Mouse (Mus musculus): ENCODE data around the gene Pde10a. TPM values are rescaled to one million over a fixed set of nuclear protein-coding genes. Genes with fewer than 3 reads are reported as not detected.

Gene Pde10a
- total RNA-seq, 1 experiment from 2014 or later = 0.84 TPM

DNA sequence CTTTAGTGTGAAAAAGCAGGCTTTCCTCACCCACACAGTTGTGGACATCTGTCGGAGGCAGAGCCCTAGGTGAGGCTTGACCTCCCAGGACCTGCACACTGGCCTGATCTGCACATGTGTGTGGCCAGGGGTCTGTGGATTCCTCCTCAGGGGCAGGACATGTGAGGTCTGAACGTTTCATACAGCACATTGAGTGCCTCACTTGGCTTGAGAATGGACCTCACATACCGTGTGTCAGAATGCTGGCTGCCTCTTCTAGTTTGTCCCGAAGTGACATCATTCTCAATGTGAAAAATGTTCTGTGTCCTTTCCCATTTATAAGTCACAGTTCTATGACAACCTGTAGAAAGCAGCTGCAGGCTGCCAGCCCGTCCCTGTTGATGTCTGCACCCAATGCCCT lies 385.4 kb downstream of the Pde10a start:
- ATAC-seq (replicated peaks in 1 of 2; ENCODE audit: insufficient read depth in 1 of 2, low FRiP score in 2 of 2, low TSS enrichment in 1 of 2, low read depth in 1 of 2, poor library complexity in 2 of 2, severe bottlenecking in 2 of 2) = no peak

DNA sequence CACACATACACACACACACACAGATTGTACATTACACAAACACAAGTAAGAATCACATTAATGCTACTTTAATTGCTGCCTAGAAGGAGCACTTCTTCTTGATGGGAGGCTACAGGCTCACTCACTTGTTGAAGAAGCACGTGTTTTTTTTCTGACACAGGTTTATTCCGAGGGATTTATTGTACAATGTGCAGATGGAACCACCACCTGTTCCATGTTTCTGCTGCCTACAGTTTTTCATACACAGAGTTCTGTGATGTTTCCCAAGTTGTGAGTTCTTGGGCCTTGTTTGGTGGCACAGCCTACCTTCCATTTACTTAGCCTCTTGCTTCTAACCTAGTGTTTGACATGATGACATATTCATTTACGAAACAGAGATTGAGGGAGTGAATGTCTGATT lies 387.8 kb downstream of the Pde10a start:
- ATAC-seq (replicated peaks in 1 of 2; ENCODE audit: insufficient read depth in 1 of 2, low FRiP score in 2 of 2, low TSS enrichment in 1 of 2, low read depth in 1 of 2, poor library complexity in 2 of 2, severe bottlenecking in 2 of 2) = no peak

DNA sequence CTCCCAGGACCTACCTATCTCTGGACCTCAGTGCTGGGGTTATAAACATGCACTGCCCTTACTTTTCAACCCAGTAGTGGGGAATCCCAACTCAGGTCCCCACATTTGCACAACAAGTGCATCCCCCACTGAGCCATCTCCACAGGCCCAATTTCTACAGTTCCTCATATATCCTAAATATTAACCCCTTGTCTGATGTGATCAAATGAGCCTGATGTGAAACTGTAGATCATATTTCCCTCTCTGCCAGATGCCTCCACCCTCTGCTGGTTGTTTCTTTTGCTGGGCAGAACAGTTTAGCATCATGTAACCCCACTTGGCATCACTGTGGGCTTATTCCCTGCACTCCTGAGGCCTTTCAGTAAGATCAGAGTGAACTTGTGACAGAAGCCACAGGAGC lies 390.5 kb downstream of the Pde10a start:
- ATAC-seq (replicated peaks in 1 of 2; ENCODE audit: insufficient read depth in 1 of 2, low FRiP score in 2 of 2, low TSS enrichment in 1 of 2, low read depth in 1 of 2, poor library complexity in 2 of 2, severe bottlenecking in 2 of 2) = no peak

DNA sequence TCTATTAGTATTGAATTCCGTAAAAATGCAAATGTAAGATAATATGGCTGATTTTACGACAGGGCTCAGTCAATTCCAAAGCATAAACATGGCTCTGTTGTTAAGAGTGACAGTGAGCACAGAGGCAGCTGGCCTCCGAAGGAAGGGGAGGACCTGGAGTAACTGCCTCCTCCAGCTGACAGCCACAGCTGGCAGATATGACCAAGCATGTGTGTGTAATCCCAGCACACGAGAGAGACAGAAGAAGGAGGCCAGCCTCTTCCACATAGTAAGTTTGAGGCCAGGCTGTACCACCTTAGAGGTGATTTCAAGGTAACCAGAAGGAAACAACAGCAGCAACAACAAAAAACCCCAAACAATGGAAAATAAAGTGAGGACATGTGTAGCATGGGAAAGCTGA lies 397.9 kb downstream of the Pde10a start:
- no peak for ATAC-seq (replicated peaks in 1 of 2; ENCODE audit: insufficient read depth in 1 of 2, low FRiP score in 2 of 2, low TSS enrichment in 1 of 2, low read depth in 1 of 2, poor library complexity in 2 of 2, severe bottlenecking in 2 of 2)

DNA sequence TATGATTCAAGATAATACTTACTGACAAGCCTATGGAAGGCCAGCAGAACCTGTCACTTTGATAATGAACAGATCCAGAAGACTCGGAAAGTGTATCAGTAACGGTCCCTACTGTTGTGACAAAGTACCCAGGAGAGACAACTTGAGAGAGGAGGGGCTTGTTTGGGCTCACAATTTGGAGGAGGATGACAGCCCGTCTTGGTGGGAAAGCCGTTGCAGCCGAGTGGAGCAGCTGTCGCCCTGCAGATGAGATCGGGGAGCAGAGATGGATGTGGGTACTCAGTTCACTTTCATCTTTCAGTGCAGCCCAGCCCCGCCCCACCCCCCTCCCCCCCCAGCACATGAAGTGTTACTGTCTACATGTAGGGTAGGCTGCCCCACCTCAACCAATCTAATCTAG lies 398.6 kb downstream of the Pde10a start:
- ATAC-seq (replicated peaks in 1 of 2; ENCODE audit: insufficient read depth in 1 of 2, low FRiP score in 2 of 2, low TSS enrichment in 1 of 2, low read depth in 1 of 2, poor library complexity in 2 of 2, severe bottlenecking in 2 of 2) = no peak

DNA sequence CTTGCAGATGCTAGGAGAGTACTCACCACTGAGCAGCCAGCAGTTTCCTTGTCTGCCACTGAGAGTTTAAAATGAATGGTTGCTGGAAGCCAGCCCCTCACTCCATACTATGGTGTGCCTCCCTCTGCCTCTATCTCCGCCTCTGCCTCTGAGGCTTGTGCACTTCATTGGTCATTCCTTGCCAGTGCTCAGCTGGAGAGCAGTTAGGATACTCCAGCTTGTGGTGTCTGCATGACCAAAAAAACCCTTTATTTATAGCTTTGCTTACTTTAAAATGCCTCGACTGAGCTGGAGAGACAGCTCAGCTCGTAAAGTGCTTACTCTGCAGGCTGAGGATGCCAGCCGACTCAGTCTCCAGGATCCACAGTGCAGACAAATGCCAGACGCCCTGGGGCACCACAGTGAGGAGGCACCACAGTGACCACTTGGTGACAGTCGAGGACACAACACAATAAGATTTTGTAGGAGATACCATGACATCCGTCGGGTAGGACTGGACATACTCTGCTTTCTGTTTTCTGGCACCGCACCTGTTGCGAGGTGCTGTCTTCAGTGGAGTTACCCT lies 400.7 kb downstream of the Pde10a start:
- no peak for ATAC-seq (replicated peaks in 1 of 2; ENCODE audit: insufficient read depth in 1 of 2, low FRiP score in 2 of 2, low TSS enrichment in 1 of 2, low read depth in 1 of 2, poor library complexity in 2 of 2, severe bottlenecking in 2 of 2)

DNA sequence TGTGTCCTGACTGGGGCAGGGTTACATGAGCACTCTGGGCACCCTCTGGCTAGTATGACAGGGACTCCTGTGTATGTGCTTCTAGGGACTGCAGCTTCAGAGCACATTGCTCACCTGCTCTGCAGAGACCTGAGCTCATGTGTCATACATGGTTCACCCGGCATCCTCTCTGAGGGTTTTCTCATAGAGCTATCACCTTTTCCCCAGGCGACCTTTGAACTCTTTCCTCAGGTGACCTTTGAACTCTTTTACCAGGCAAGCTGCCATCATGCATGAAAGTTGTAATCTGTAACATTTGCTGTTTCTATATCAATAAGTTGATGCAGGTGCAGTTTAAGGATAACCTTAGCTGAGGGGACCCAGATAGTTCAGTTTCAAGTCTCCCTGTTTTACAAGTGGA lies 403.4 kb downstream of the Pde10a start:
- ATAC-seq (replicated peaks in 1 of 2; ENCODE audit: insufficient read depth in 1 of 2, low FRiP score in 2 of 2, low TSS enrichment in 1 of 2, low read depth in 1 of 2, poor library complexity in 2 of 2, severe bottlenecking in 2 of 2) = no peak

DNA sequence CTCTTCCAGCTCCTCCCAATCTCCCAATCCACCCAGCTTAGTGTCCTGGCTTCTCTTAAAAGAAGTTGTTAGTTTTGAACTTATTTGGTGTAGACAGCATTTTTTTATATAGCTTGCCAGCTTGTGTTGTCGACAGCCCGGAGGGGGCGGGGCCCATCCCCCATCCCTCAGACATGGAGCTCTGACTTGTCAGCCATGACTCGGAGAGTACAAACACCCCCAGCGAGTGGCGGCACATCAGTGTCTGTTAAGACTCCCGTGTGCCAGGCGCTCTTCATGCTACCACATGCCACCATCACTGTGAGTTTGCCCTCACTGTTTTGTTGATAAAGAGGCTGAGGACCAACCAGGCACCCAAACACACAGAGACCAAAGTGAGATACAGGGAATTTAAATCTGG lies 404.5 kb downstream of the Pde10a start:
- no peak for ATAC-seq (replicated peaks in 1 of 2; ENCODE audit: insufficient read depth in 1 of 2, low FRiP score in 2 of 2, low TSS enrichment in 1 of 2, low read depth in 1 of 2, poor library complexity in 2 of 2, severe bottlenecking in 2 of 2)

DNA sequence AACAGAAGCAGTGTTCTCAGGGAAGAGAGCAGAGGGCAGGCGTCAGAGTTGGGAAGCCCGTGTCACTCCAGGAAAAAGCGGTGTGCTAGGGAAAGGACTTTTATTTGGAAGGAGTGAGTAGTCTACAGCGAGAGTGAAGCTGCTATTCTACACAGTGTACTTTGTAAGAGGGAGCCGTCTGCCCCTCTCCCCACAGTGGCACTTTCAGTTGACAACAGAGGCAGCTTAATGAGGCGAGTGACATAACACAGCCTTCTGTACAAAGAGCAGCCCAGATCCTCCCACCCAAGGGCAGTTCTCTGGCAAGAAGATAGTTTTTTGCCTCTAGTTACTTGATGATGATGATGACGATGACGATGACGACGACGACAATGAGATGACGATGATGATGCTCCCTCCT lies 410.4 kb downstream of the Pde10a start:
- no peak for ATAC-seq (replicated peaks in 1 of 2; ENCODE audit: insufficient read depth in 1 of 2, low FRiP score in 2 of 2, low TSS enrichment in 1 of 2, low read depth in 1 of 2, poor library complexity in 2 of 2, severe bottlenecking in 2 of 2)

DNA sequence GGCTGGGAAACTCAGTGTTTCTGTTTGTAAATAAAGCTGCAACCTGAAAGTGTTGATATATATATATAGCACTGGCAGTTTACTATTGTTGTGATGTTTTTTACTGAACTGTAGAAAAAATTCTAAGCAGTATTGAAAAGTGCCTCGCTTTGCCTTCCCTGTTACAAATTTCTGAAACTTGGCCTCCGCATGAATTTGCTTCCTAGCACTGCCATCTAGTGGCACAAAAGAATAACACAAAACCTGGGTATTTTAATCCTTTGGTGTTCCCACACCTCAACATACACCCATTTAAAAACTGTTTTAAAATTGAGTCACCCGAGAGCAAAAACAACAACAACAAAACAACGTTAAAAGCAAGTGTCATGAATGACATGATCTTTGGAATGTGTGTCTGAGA lies 411.4 kb downstream of the Pde10a start:
- no peak for ATAC-seq (replicated peaks in 1 of 2; ENCODE audit: insufficient read depth in 1 of 2, low FRiP score in 2 of 2, low TSS enrichment in 1 of 2, low read depth in 1 of 2, poor library complexity in 2 of 2, severe bottlenecking in 2 of 2)

DNA sequence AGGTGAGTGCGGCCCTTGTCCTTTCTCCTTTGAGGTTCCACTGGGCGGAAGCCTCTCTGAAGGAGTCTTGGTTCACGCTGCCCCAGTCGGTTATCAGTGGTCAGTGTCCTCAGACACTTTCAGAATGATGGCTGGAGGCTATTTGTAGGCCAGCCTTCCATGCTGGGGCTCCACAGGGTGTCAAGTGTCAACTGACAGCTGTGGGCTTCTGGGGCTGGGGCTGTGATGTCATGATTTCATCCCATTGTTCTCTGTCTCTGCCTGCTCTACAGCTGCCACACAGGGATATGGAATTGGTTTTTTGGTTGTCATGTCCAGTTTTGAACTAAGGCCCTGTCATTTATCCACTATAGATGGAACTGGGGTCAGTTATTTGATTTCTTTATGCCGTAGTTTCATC lies 426.4 kb downstream of the Pde10a start:
- no peak for ATAC-seq (replicated peaks in 1 of 2; ENCODE audit: insufficient read depth in 1 of 2, low FRiP score in 2 of 2, low TSS enrichment in 1 of 2, low read depth in 1 of 2, poor library complexity in 2 of 2, severe bottlenecking in 2 of 2)

DNA sequence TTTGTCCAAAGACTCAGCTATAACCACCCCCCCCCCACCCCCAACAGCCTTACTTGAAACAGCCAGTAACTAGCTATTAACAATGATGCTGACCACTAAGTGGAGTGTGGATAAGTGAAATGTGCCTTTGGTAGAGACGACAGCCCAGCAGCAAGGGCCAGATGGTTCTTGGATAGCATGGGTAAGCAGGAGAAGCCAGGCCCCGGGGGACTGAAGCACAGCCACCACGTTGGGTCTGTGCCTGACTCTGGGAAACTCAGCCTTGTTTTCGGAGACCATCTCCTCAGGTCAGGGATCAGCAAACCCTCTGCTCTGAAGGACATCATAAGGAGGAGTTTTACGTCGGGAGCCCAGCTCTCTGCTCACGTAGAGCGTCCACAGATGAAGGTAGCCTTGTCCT lies 427.8 kb downstream of the Pde10a start:
- no peak for ATAC-seq (replicated peaks in 1 of 2; ENCODE audit: insufficient read depth in 1 of 2, low FRiP score in 2 of 2, low TSS enrichment in 1 of 2, low read depth in 1 of 2, poor library complexity in 2 of 2, severe bottlenecking in 2 of 2)

DNA sequence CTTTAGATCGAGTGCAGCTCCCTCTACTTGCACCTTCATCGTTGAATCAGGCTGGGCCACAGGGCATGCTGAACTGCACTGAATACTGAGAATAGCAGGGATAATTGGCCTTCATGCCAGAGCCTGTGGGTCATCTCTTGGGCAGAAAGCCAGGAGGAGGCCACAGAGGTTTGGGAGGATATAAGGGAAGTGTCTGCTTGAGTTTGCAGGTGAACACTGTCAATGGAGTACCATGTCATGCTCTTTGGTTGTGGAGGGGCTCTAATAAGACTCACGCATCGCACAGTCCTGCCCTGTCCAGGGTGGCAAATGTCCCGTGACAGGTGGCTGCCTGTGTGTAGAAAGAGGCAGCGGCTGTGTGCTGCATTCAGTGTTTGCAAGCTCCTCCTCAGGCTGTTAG lies 433.0 kb downstream of the Pde10a start:
- no peak for ATAC-seq (replicated peaks in 1 of 2; ENCODE audit: insufficient read depth in 1 of 2, low FRiP score in 2 of 2, low TSS enrichment in 1 of 2, low read depth in 1 of 2, poor library complexity in 2 of 2, severe bottlenecking in 2 of 2)

DNA sequence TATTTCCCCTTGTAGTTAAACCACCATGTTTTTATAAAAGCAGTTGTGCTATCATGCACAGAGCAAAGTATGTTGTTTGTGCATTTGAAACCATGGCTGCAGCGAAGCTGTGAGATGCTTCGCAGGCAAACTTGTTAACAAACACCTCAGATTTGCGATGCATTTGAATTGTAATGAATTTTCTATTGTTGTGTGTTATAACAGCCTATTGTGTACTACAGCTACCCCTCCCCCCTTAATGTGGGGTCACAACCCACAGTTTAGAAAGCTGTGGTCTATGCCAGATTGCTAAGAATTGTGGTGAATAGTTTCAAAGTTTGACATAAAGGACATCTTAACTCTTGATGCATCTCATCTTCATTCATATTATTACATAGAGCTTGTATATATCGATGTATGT lies 435.2 kb downstream of the Pde10a start:
- no peak for ATAC-seq (replicated peaks in 1 of 2; ENCODE audit: insufficient read depth in 1 of 2, low FRiP score in 2 of 2, low TSS enrichment in 1 of 2, low read depth in 1 of 2, poor library complexity in 2 of 2, severe bottlenecking in 2 of 2)

DNA sequence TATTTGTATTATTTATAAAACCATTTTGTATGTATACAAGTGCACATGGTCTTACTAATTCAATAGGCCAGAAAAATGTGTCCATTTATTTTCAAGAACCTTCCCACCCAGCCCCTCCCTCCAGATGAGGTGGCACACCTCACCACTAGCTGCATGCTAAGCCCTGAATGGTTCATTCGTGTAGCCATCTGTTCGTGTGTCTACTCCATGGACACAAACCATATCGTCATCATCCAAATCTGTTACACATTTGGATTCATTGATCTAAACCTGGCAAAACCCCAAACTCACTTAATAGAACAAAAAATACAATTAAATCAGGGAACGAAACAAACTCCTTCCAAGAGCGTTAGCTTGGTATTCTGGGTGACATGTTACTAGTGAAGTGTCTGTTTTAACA lies 435.9 kb downstream of the Pde10a start:
- ATAC-seq (replicated peaks in 1 of 2; ENCODE audit: insufficient read depth in 1 of 2, low FRiP score in 2 of 2, low TSS enrichment in 1 of 2, low read depth in 1 of 2, poor library complexity in 2 of 2, severe bottlenecking in 2 of 2) = no peak

DNA sequence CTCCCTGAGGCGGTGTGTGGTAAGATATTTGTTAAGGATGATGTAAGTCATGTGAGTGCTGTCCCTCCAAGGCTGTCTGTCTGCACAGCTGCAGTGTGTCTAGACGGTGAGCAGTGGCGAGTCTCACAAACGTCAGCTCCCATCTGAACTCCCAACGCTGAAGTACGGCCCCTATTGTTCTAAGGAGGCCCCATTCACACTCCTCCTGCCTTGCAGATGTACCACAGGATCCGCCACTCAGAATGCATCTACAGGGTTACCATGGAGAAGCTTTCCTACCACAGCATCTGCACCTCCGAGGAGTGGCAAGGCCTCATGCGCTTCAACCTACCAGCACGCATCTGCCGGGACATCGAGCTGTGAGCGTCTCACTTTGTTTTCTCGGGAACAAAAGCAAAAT lies 436.5 kb downstream of the Pde10a start:
- ATAC-seq (replicated peaks in 1 of 2; ENCODE audit: insufficient read depth in 1 of 2, low FRiP score in 2 of 2, low TSS enrichment in 1 of 2, low read depth in 1 of 2, poor library complexity in 2 of 2, severe bottlenecking in 2 of 2) = no peak

DNA sequence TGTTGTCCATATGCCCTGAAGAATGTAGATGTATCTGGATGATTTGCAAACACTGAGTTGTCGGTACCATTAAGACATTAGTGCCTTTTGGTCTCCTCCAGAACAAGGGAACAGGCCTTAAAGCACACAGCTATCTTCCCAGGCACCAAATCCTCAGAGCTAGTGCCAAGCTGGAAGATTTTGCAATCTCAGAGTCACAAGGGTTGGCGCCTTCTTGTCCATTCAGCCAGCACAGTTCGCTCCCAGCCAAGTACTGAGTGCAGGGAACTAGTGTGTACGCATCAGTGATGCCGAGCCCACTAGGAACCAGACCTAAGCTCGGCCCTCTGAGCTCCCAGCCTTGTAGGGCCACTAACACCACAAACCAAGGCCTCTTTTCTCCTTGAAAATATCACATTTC lies 440.0 kb downstream of the Pde10a start:
- no peak for ATAC-seq (replicated peaks in 1 of 2; ENCODE audit: insufficient read depth in 1 of 2, low FRiP score in 2 of 2, low TSS enrichment in 1 of 2, low read depth in 1 of 2, poor library complexity in 2 of 2, severe bottlenecking in 2 of 2)

DNA sequence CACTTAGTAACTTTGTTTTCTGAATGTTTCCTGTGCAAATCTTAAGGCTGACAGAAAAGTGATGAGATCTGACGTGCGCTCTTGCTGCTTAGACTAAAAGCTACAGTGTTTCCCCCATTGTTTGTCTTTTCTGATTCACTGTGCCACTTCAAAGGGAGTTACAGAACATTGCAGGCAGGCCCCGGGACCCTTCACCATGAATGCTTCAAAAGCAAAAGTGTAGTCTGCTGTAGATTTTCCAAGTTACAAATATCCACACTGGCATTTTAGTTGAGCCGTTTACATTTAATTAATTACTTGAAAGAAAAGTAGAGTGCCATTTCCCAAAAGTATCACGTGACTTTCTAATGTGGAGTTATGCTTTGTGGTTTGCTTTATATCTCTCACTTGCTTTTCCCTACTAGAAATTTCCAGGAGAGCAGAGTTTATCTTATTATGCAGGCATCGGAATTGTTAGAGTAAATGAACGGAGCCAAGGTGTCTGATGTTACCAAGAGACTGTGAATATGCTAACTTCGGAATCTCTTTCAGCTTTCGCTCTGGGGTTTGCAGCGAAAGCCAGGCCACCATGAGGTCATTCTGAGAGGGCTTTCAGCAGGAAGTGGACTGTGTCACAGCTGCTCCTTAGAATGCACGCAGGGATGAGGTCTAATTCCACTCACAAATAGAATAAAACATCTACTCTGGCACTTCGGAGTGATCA lies 447.1 kb downstream of the Pde10a start:
- ATAC-seq (replicated peaks in 1 of 2; ENCODE audit: insufficient read depth in 1 of 2, low FRiP score in 2 of 2, low TSS enrichment in 1 of 2, low read depth in 1 of 2, poor library complexity in 2 of 2, severe bottlenecking in 2 of 2) = no peak

DNA sequence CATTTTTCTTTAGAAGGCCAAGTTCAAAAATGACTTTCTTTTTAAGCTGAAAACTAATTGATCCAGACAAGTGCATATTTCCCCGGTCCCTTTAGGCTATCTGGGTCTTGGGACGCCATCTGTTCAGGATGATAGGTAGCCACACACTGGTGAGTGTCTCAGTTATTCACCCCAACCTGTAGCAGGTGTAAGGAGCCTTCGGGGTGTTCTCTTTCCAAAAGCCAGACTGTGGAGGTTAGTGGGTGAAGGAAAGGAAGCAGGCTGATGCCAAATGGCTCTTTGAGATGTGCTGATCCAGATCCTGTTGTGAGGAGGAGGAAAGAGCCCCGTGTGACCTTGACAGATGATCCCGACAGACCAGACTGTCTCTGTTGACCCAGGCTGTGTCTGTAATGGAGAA lies 448.2 kb downstream of the Pde10a start:
- ATAC-seq (replicated peaks in 1 of 2; ENCODE audit: insufficient read depth in 1 of 2, low FRiP score in 2 of 2, low TSS enrichment in 1 of 2, low read depth in 1 of 2, poor library complexity in 2 of 2, severe bottlenecking in 2 of 2) = no peak

Measured in hematopoietic stem cell, adult 5-6 weeks (primary cell).